Mouse (Mus musculus): ENCODE results near the gene Zbp1. TPM values are rescaled to one million over a fixed set of nuclear protein-coding genes. Genes with fewer than 3 reads are reported as not detected.

Gene Zbp1
- polyA plus RNA-seq, 2 experiments = 0.33 to 0.69 TPM

DNA sequence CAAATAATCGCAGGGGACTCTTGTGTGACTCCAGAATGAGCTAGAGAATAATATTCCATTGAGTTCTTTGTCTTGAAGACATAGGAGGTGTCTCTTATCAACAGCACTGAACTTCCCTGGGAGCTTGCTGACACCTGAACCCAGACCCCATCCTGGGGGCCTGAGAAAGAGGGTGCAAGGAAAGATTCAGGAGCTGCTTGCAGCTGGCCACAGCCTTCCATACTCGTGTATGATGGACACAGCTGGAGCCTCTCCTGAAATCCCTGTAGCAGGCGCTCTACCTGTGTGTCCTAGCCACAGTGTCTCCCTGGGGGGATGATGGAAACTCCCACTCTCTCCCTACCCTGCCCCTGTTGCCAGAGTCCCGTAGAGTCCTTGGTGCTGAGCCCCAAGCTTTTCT, 6.5 kb downstream of the Zbp1 start:
- Histone ChIP-seq H3K4me2 (replicated peaks; ENCODE audit: low read depth, low read length, severe bottlenecking) (no peak overlapping the region), H3K27me3 (ENCODE audit: control insufficient read depth, insufficient read depth, low read length) (no peaks in the 10 kb centered on the region), H3K27ac (replicated peaks; ENCODE audit: low read depth, low read length) (no peak overlapping the region), H3K4me3 (replicated peaks; ENCODE audit: low read length) (no peak overlapping the region), H3K36me3 (ENCODE audit: control insufficient read depth, insufficient read depth, low read length) (no peaks in the 10 kb centered on the region), H3K4me1 (ENCODE audit: control insufficient read depth, insufficient read depth, low read length) (no peaks in the 10 kb centered on the region), H3K9ac (ENCODE audit: low read depth, low read length, severe bottlenecking) (no peak overlapping the region), H3K9me3 (ENCODE audit: control insufficient read depth, low read length) (no peaks in the 10 kb centered on the region)
- no peak for ATAC-seq (ENCODE audit: low FRiP score, low read depth)
- DNase-seq (ENCODE audit: low spot score) = no peak
- 71% methylated on average over 4 of the region's 4 CpGs for WGBS
- no peak for TF ChIP-seq POLR2A (IDR thresholded peaks at IDR 0.05; ENCODE audit: borderline replicate concordance, extremely low read depth, insufficient read depth, insufficient read length)

DNA sequence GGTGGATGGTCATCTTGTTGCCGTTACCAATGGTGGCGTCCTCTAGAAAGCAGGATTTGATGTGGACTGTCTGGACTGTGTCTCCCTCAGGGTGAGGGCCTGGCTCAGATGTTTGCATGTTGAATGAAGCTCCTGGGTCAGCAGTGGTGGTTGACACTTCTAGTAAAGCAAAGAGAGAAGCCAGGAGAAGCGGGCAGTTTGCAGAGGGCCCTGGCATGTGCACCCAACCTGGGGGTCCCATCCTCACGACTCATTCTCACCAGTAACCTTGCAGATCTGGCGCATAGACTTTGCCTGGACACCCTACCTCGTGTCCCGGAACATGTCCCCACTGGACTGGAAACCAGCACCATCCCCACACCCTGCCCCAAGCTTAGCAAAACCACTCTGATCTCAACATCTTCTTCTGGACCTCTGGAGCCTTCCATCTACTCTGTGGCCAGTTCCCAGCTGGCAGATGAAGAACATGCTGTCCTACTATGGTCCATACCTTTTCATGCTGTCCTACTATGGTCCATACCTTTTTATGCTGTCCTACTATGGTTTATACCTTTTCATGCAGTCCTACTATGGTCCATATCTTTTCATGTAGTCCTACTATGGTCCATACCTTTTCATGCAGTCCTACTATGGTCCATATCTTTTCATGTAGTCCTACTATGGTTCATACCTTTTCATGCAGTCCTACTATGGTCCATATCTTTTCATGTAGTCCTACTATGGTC, 9.5 kb downstream of the Zbp1 start:
- no peak for DNase-seq (ENCODE audit: low spot score)
- Histone ChIP-seq H3K4me1 (ENCODE audit: control insufficient read depth, insufficient read depth, low read length) (no peaks in the 10 kb centered on the region), H3K4me3 (replicated peaks; ENCODE audit: low read length) (no peak overlapping the region), H3K9me3 (ENCODE audit: control insufficient read depth, low read length) (no peaks in the 10 kb centered on the region), H3K36me3 (ENCODE audit: control insufficient read depth, insufficient read depth, low read length) (no peaks in the 10 kb centered on the region), H3K27ac (replicated peaks; ENCODE audit: low read depth, low read length) (no peak overlapping the region), H3K27me3 (ENCODE audit: control insufficient read depth, insufficient read depth, low read length) (no peaks in the 10 kb centered on the region), H3K4me2 (replicated peaks; ENCODE audit: low read depth, low read length, severe bottlenecking) (no peak overlapping the region), H3K9ac (ENCODE audit: low read depth, low read length, severe bottlenecking) (no peak overlapping the region)
- ATAC-seq (ENCODE audit: low FRiP score, low read depth) = no peak
- WGBS = 83% methylated on average over 7 of the region's 7 CpGs
- TF ChIP-seq POLR2A (IDR thresholded peaks at IDR 0.05; ENCODE audit: borderline replicate concordance, extremely low read depth, insufficient read depth, insufficient read length) = no peak

DNA sequence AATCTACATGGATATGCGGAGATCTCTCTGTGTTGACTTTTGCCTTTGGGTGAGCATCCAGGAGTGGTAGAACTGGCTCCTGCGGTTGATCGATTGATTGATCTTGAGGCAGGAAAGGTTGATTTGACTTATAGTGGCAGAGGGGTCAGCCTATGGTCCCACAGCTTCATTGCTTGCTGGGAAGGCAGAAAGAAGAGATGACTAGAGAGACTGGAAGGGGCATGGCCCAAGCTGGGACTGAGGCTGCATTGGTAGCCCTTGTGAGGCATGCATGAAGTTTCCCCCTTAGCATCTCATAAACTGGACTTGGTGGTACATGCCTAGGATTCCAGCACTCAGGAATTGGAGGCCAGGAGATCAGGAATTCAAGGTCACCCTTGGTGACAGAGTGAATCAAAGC, 11.7 kb downstream of the Zbp1 start:
- no peaks in the 10 kb centered on the region for H3K36me3 ChIP-seq (ENCODE audit: control insufficient read depth, insufficient read depth, low read length)
- ATAC-seq (ENCODE audit: low FRiP score, low read depth) (no peak), DNase-seq (ENCODE audit: low spot score) (no peak)
- H3K4me1 ChIP-seq (ENCODE audit: control insufficient read depth, insufficient read depth, low read length) = no peaks in the 10 kb centered on the region
- no peak overlapping the region for H3K4me2 ChIP-seq (replicated peaks; ENCODE audit: low read depth, low read length, severe bottlenecking)
- H3K9ac ChIP-seq (ENCODE audit: low read depth, low read length, severe bottlenecking) = no peak overlapping the region
- H3K4me3 ChIP-seq (replicated peaks; ENCODE audit: low read length) = no peak overlapping the region
- no peaks in the 10 kb centered on the region for H3K27me3 ChIP-seq (ENCODE audit: control insufficient read depth, insufficient read depth, low read length)
- H3K27ac ChIP-seq (replicated peaks; ENCODE audit: low read depth, low read length) = no peak overlapping the region
- no peak for TF ChIP-seq POLR2A (IDR thresholded peaks at IDR 0.05; ENCODE audit: borderline replicate concordance, extremely low read depth, insufficient read depth, insufficient read length)
- 85% methylated on average over 3 of the region's 3 CpGs for WGBS
- no peaks in the 10 kb centered on the region for H3K9me3 ChIP-seq (ENCODE audit: control insufficient read depth, low read length)

DNA sequence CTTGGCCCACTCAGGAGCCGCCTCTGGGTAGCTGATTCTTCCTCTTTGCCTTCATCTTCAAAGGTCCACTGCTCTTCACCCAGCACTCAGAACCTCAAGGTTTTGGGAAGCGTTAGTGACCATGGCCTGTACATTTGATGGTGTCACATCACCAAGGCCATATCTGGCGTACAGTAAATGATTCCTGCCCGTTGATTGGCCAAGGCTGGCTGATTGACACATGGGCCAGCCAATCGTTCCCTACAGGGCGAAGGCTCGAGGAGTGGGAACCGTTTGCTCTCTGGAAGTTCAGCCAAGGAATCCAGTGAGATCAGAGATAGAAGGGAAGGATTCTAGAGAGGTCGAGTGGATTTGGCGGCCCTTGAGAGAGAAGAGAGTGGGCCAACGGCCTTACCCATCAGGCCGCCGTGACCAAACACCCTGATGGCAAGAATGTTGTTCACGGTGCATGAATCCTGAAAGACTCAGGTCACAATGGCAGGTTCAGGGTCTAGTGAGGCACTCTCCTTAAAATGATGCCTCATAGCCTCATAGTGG, 13.1 kb downstream of the Zbp1 start:
- Histone ChIP-seq H3K4me1 (ENCODE audit: control insufficient read depth, insufficient read depth, low read length) (no peaks in the 10 kb centered on the region), H3K36me3 (ENCODE audit: control insufficient read depth, insufficient read depth, low read length) (no peaks in the 10 kb centered on the region), H3K27ac (replicated peaks; ENCODE audit: low read depth, low read length) (no peak overlapping the region), H3K9ac (ENCODE audit: low read depth, low read length, severe bottlenecking) (no peak overlapping the region), H3K4me3 (replicated peaks; ENCODE audit: low read length) (no peak overlapping the region), H3K4me2 (replicated peaks; ENCODE audit: low read depth, low read length, severe bottlenecking) (no peak overlapping the region), H3K9me3 (ENCODE audit: control insufficient read depth, low read length) (no peaks in the 10 kb centered on the region), H3K27me3 (ENCODE audit: control insufficient read depth, insufficient read depth, low read length) (no peaks in the 10 kb centered on the region)
- ATAC-seq (ENCODE audit: low FRiP score, low read depth) (no peak), DNase-seq (ENCODE audit: low spot score) (no peak)
- no peak for TF ChIP-seq POLR2A (IDR thresholded peaks at IDR 0.05; ENCODE audit: borderline replicate concordance, extremely low read depth, insufficient read depth, insufficient read length)
- WGBS = 92% methylated on average over 14 of the region's 14 CpGs

DNA sequence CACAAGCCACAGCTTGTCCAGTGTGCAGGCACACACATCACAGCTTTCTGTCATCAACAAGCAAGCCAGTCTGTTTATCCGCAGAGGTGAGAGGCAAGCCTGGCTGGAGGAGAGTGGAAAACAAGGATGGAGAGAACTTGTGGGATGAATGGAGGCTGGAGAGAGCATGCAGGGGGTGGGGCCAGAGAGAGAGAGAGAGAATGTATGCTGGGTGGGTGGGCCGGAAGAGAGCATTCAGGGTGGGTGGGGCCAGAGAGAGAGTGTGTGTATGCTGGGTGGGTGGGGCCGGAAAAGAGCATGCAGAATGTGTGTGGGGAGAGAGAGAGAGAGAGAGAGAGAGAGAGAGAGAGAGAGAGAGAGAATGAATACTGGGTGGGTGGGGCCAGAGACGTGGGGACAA, 14.1 kb downstream of the Zbp1 start:
- Histone ChIP-seq H3K9me3 (ENCODE audit: control insufficient read depth, low read length) (no peaks in the 10 kb centered on the region), H3K27ac (replicated peaks; ENCODE audit: low read depth, low read length) (no peak overlapping the region), H3K27me3 (ENCODE audit: control insufficient read depth, insufficient read depth, low read length) (no peaks in the 10 kb centered on the region), H3K4me2 (replicated peaks; ENCODE audit: low read depth, low read length, severe bottlenecking) (no peak overlapping the region), H3K9ac (ENCODE audit: low read depth, low read length, severe bottlenecking) (no peak overlapping the region), H3K36me3 (ENCODE audit: control insufficient read depth, insufficient read depth, low read length) (no peaks in the 10 kb centered on the region), H3K4me3 (replicated peaks; ENCODE audit: low read length) (no peak overlapping the region), H3K4me1 (ENCODE audit: control insufficient read depth, insufficient read depth, low read length) (no peaks in the 10 kb centered on the region)
- WGBS = 62% methylated on average over 4 of the region's 4 CpGs
- ATAC-seq (ENCODE audit: low FRiP score, low read depth) = no peak
- TF ChIP-seq POLR2A (IDR thresholded peaks at IDR 0.05; ENCODE audit: borderline replicate concordance, extremely low read depth, insufficient read depth, insufficient read length) = no peak
- no peak for DNase-seq (ENCODE audit: low spot score)
